Mouse (Mus musculus): ENCODE data around the gene Dhrs7. TPM values are rescaled to one million over a fixed set of nuclear protein-coding genes. Genes with fewer than 3 reads are reported as not detected.
A peak's percentile ranks its signal among the peaks of the same experiment; 100 is the strongest.

The Dhrs7 gene
- polyA plus RNA-seq, 1 experiment, result not detected

DNA sequence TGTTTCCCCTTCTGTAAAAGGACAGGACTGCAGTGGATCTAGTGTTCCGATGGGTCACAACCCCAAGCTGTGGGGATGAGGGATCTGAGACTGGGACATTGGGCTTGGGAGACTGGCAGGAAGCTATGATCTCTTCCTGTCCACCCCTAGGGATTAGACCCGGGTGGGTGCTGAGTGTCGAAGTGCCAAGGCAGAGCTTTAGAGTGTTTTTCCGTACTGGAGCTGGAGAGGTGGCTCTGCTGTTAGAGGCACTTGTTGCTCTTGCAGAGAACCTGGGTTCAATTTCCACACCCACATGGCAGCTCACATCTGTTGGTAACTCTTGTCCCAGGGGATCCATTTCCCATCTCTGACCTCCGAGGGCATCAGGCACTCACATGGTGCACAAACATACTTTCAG lies 1.3 kb upstream of the Dhrs7 start:
- Histone ChIP-seq H3K27ac (ENCODE audit: insufficient read depth, low read depth, low read length) (no peak overlapping the region), H3K4me3 (ENCODE audit: insufficient read depth, low read depth, low read length) (no peak overlapping the region), H3K4me1 (ENCODE audit: control insufficient read depth, insufficient read depth, low read length) (peaks cover 3% of the 10 kb centered on the region)
- TF ChIP-seq POLR2A (IDR thresholded peaks at IDR 0.05; ENCODE audit: insufficient read depth, low read depth, low read length) (no peak), CTCF (IDR thresholded peaks at IDR 0.05; ENCODE audit: insufficient read depth, low read depth, low read length) (no peak)
- WGBS, result 87% methylated on average over 5 of the region's 5 CpGs

DNA sequence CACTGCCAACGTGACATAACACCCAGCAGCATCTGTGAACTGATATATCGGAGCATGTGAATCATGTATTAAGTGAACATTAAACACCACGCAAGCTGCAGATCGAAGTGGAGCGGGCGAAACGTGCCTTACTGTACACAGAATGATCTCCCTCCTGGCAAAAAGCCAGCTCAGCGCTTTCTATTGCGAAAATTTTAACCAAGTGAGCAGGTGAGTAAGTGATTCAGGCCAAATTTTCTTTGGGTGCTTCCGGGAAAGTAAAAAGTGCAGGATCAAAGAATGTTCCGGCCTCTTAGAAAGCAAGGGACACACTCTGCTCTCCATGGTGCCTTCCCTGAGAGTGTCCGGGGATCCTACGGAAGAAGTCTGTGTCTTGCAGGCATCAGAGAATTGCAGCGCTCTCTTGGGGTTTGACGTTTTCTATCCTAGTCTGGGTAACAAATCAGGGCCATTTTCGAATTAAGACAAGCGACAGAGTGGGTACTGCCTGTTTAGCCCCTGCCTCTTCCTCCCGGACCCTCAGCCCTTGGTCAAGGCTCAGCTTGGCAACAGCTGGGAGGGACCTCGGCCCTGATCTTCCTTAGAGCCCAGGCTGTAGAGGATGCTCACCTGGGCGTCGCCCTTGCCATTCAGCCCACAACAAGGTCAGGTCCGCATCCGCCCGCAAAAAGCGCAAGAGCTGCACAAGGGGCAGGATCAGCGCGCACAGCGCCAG lies 532 bp downstream of the Dhrs7 start:
- Histone ChIP-seq H3K4me3 (ENCODE audit: insufficient read depth, low read depth, low read length) (peak overlapping the region; percentile 72), H3K4me1 (ENCODE audit: control insufficient read depth, insufficient read depth, low read length) (peaks cover 3% of the 10 kb centered on the region), H3K27ac (ENCODE audit: insufficient read depth, low read depth, low read length) (peak overlapping the region; percentile 58)
- TF ChIP-seq CTCF (IDR thresholded peaks at IDR 0.05; ENCODE audit: insufficient read depth, low read depth, low read length), result no peak
- no peak for TF ChIP-seq POLR2A (IDR thresholded peaks at IDR 0.05; ENCODE audit: insufficient read depth, low read depth, low read length)
- 2% methylated on average over 28 of the region's 28 CpGs for WGBS

DNA sequence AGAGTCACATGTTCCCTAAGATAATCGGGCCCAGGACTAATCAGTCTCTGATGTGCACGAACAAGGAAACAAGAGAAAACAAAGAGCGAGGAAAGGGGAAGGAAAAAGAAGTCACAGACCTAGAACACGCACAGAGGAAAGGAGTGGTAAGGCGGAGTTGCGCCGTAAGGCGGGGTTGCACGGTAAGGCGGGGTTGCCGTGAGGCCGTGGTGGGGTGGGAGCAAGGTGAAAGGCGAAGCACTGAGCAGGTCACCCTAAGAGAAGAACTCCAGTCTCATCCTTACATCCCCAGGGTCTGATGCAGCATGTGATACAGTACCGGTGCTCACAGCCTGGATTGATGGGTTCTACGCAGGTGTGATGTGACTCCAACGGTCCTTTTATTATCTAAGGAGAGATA lies 8.9 kb downstream of the Dhrs7 start:
- WGBS, result 95% methylated on average over 16 of the region's 16 CpGs
- no peak for TF ChIP-seq POLR2A (IDR thresholded peaks at IDR 0.05; ENCODE audit: insufficient read depth, low read depth, low read length)
- TF ChIP-seq CTCF (IDR thresholded peaks at IDR 0.05; ENCODE audit: insufficient read depth, low read depth, low read length), result no peak
- Histone ChIP-seq H3K27ac (ENCODE audit: insufficient read depth, low read depth, low read length) (no peak overlapping the region), H3K4me1 (ENCODE audit: control insufficient read depth, insufficient read depth, low read length) (no peaks in the 10 kb centered on the region), H3K4me3 (ENCODE audit: insufficient read depth, low read depth, low read length) (no peak overlapping the region)

DNA sequence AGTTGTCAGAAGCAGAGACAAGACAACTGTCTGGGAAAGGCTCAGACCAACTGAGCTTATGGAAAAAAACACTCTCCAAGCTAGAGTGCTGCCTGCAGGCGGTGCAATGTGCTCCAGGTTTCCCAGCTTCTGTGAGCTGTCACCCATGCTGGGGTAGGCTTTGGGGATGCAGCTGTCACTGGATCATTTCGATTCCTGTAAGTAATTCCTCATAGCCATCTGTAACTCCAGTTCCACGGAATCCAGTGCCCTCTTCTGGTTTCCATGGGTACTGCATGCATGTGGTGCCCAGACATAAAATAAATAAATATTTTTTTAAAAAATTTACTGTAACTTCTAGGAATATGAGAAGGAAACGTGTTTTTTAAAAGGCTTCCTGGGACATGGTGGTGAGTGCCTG lies 10.0 kb downstream of the Dhrs7 start:
- 12% methylated on average over 4 of the region's 4 CpGs for WGBS

DNA sequence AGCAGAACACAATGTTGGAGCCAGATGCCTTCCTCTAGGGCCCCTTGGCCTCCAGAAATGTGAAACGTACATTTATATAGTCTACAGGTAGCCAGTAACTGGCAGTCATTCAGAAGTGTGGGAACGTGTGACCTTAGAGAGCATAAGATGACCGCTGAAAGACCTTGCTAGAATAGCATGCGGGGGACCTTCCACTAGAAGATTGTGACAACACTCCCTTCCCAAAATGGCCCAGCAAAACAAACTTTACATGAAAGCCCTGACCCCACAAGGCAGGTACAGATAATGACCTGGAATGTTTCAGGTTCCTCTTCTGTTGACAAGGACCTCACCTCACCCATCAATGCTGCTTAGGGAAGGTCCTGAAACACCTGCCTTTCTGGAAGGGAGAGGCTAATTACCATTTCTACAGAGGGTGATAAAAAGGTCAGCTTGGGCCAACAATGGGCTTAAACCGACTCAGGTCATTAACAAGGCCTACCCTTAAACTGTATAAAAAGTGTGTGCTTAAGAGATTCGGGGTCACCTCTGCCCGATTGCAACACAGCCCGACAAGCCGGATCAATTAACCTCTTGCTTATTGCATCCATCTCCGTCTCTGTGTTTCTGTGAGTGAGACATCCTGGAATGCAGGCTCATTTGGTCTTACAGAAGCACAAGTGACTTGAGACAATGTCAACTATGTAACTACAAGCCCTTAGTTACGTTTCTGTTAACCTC lies 14.9 kb downstream of the Dhrs7 start, which contains the start of gene Gm4756:
Gm4756 (minus strand) TSS at position 51 of the 720 bp plus-strand sequence.
- TF ChIP-seq POLR2A (IDR thresholded peaks at IDR 0.05; ENCODE audit: insufficient read depth, low read depth, low read length) (no peak), CTCF (IDR thresholded peaks at IDR 0.05; ENCODE audit: insufficient read depth, low read depth, low read length) (no peak)
- Histone ChIP-seq H3K4me3 (ENCODE audit: insufficient read depth, low read depth, low read length) (no peak within 1 kb of the TSS), H3K4me1 (ENCODE audit: control insufficient read depth, insufficient read depth, low read length) (no peaks in the 10 kb centered on the region), H3K27ac (ENCODE audit: insufficient read depth, low read depth, low read length) (no peak within 1 kb of the TSS)
- 83% methylated on average over 11 of the region's 11 CpGs for WGBS

More for the DNA sequence above, 10.0 kb downstream of the Dhrs7 start:
- no peak overlapping the region for H3K27ac ChIP-seq (ENCODE audit: insufficient read depth, low read depth, low read length)
- H3K4me3 ChIP-seq (ENCODE audit: insufficient read depth, low read depth, low read length), result no peak overlapping the region
- no peaks in the 10 kb centered on the region for H3K4me1 ChIP-seq (ENCODE audit: control insufficient read depth, insufficient read depth, low read length)
- TF ChIP-seq CTCF (IDR thresholded peaks at IDR 0.05; ENCODE audit: insufficient read depth, low read depth, low read length) (no peak), POLR2A (IDR thresholded peaks at IDR 0.05; ENCODE audit: insufficient read depth, low read depth, low read length) (no peak)

DNA sequence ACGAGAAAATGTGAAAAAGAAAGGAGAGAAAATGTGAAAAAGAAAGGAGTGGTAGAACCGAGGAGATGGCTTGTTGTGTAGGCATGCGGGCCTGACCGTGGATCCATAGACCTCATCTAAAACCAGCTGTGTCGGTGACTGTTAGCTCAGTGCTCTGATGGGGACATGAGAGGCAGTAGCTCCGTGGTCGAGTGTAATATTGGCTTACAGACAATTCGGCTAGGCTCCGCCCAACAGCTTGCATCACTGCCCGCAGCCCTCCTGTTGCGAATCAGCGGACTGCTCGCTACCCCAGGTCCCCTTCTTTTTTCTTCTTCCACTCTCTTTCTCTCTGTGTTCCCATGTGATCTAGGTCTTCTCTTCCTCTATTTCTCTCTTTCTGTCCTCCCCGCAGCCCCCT lies 15.8 kb downstream of the Dhrs7 start:
- Histone ChIP-seq H3K4me3 (ENCODE audit: insufficient read depth, low read depth, low read length) (no peak overlapping the region), H3K27ac (ENCODE audit: insufficient read depth, low read depth, low read length) (no peak overlapping the region), H3K4me1 (ENCODE audit: control insufficient read depth, insufficient read depth, low read length) (no peaks in the 10 kb centered on the region)
- 89% methylated on average over 14 of the region's 14 CpGs for WGBS
- TF ChIP-seq POLR2A (IDR thresholded peaks at IDR 0.05; ENCODE audit: insufficient read depth, low read depth, low read length), result no peak

DNA sequence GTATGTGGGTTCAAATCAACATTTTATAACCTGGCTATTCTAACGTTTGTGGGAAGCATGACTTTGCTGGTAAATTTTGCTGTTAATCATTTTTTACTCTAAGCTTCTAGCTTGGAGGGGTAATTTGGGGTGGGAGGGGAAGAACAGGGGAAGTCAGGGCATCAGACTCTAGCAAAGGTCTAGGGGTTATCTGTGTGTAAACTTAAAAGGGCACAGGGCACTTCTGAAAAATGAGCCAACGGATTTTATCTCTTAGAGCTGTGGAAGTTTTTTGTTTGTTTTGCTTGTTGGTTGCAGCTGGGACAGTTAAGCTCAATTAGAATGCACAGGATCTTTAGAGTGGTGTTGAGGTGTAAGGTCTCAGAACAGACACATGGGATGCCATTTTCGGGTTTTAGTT lies 26.7 kb downstream of the Dhrs7 start:
- Histone ChIP-seq H3K4me1 (ENCODE audit: control insufficient read depth, insufficient read depth, low read length) (no peaks in the 10 kb centered on the region), H3K27ac (ENCODE audit: insufficient read depth, low read depth, low read length) (no peak overlapping the region), H3K4me3 (ENCODE audit: insufficient read depth, low read depth, low read length) (no peak overlapping the region)
- 85% methylated on average over 3 of the region's 3 CpGs for WGBS
- TF ChIP-seq CTCF (IDR thresholded peaks at IDR 0.05; ENCODE audit: insufficient read depth, low read depth, low read length) (no peak), POLR2A (IDR thresholded peaks at IDR 0.05; ENCODE audit: insufficient read depth, low read depth, low read length) (no peak)

DNA sequence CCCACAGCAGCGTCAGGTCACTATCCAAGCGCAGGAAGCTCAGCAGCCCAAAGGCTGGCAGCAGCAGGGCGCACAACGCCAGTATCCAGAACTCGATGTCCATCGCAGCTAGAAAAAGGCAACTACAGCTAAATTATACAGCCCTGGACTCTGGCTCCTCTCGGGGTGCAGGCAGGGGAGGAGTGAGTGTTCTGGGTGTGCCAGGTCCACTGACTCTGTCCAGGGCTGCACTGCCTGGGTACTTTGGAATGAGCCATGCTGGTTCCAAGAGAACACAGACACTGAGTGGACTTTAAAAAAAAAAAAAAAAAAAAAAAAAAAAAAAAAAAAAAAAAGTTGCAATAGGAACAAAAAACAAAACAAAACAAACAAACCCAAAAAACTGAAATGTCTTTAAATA lies 36.0 kb downstream of the Dhrs7 start:
- H3K27ac ChIP-seq (ENCODE audit: insufficient read depth, low read depth, low read length), result no peak overlapping the region
- no peak for TF ChIP-seq POLR2A (IDR thresholded peaks at IDR 0.05; ENCODE audit: insufficient read depth, low read depth, low read length)
- TF ChIP-seq CTCF (IDR thresholded peaks at IDR 0.05; ENCODE audit: insufficient read depth, low read depth, low read length), result no peak
- 94% methylated on average over 7 of the region's 7 CpGs for WGBS
- H3K4me3 ChIP-seq (ENCODE audit: insufficient read depth, low read depth, low read length), result no peak overlapping the region
- no peaks in the 10 kb centered on the region for H3K4me1 ChIP-seq (ENCODE audit: control insufficient read depth, insufficient read depth, low read length)

DNA sequence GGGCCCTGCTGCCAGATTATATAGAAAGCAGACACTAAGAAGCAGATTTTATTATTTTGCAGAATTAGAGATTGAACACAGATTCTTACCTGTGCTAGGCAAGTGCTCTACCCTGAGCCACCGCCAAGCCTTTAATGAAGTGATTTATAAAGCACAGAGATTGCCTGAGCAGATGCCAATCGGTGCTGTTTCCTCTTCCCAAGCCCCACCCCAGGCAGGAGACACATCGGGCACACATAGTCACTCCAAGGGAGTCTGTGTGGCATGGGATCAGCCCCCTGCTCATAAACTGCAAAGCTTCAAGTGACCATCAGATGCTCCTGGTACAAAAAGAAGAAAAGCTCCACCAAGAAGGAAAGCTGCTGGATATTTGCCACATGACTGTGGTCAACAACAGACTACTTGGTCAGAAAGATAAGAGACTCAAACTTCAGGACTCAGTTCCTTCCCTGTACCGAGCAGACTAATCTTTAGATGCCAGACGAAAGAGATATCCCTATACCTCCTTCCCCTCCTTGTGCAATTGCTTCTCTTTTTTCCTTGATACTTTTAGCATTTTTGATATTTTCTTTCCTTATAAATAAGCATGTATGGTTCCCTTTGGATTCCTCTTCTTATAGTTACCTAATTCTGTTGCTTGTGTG lies 41.7 kb downstream of the Dhrs7 start:
- TF ChIP-seq POLR2A (IDR thresholded peaks at IDR 0.05; ENCODE audit: insufficient read depth, low read depth, low read length) (no peak), CTCF (IDR thresholded peaks at IDR 0.05; ENCODE audit: insufficient read depth, low read depth, low read length) (no peak)
- 86% methylated on average over 5 of the region's 5 CpGs for WGBS
- Histone ChIP-seq H3K4me1 (ENCODE audit: control insufficient read depth, insufficient read depth, low read length) (no peaks in the 10 kb centered on the region), H3K27ac (ENCODE audit: insufficient read depth, low read depth, low read length) (no peak overlapping the region), H3K4me3 (ENCODE audit: insufficient read depth, low read depth, low read length) (no peak overlapping the region)
